Mouse (Mus musculus): ENCODE results near the gene Adrb1.

GRCm38 (mm10) chr19:56761727-56762126 lies 39.7 kb downstream of the Adrb1 start:
- TF ChIP-seq CTCF (IDR thresholded peaks at IDR 0.05; ENCODE audit: insufficient read depth, low read depth, low read length) (no peak), POLR2A (IDR thresholded peaks at IDR 0.05; ENCODE audit: insufficient read depth, low read depth, low read length) (no peak)

All from olfactory bulb, adult 2 months (tissue).